Mouse (Mus musculus) G1E (cell line): ENCODE results near the gene Rspo1. TPM values are rescaled to one million over a fixed set of nuclear protein-coding genes. Genes with fewer than 3 reads are reported as not detected.

Source experiments
- ATAC-seq: 2 replicates; pipeline ENCODE4 v1.8.0; 2016; ENCODE audit warnings: mild to moderate bottlenecking; ENCODE audit not compliant: insufficient number of reproducible peaks, poor library complexity, low FRiP score, severe bottlenecking; ENCODE audit errors: extremely low read depth
- DNase-seq: peaks from one replicate; pipeline ENCODE4 v3.0.0; 2012; ENCODE audit warnings: low spot score
- H3K27me3 ChIP-seq: 2 replicates; pipeline ENCODE4 v1.6.1; 2012; ENCODE audit warnings: mild to moderate bottlenecking, low read length, inconsistent platforms; ENCODE audit not compliant: insufficient read depth
- H3K36me3 ChIP-seq: replicated peaks from 2 replicates; pipeline ENCODE3; 2012; ENCODE audit warnings: mild to moderate bottlenecking, inconsistent platforms
- H3K4me1 ChIP-seq: 2 replicates; pipeline ENCODE4 v1.6.1; 2012; ENCODE audit warnings: low read depth, low read length, inconsistent platforms, mixed read lengths; ENCODE audit not compliant: insufficient read depth
- H3K4me3 ChIP-seq: 2 replicates; pipeline ENCODE4 v1.5.1; 2012; ENCODE audit warnings: low read depth, mild to moderate bottlenecking, inconsistent platforms, low read length, moderate library complexity, mixed read lengths
- H3K9me3 ChIP-seq: replicated peaks from 2 replicates; pipeline ENCODE4 v1.6.1; 2012; ENCODE audit warnings: inconsistent platforms
- CTCF ChIP-seq: IDR thresholded peaks from 2 replicates; pipeline ENCODE4 v1.5.1; 2012; ENCODE audit warnings: low read depth, low read length, inconsistent platforms, mixed read lengths
- GATA1 ChIP-seq: IDR thresholded peaks from 2 replicates; pipeline ENCODE4 v1.6.1; 2012; ENCODE audit warnings: borderline replicate concordance, low read length, inconsistent platforms, mixed read lengths
- GATA2 ChIP-seq: IDR thresholded peaks from 2 replicates; pipeline ENCODE4 v1.6.1; 2012; ENCODE audit warnings: low read depth, low read length, inconsistent platforms, borderline replicate concordance
- POLR2AphosphoS5 ChIP-seq: IDR thresholded peaks from 2 replicates; pipeline ENCODE4 v1.6.1; 2012; ENCODE audit warnings: low read depth, low read length, inconsistent platforms; ENCODE audit not compliant: insufficient replicate concordance
- TAL1 ChIP-seq: conservative IDR thresholded peaks from 2 replicates; pipeline ENCODE4 v1.6.1; 2012; ENCODE audit warnings: low read depth, low read length, inconsistent platforms, mixed read lengths
- polyA plus RNA-seq: library from polyadenylated mRNA; stranded (reverse); fragments of >175 nt; gene quantifications from 2 replicates; pipeline ENCODE4 v1.2.3, GENCODE M21; 2012
- total RNA-seq, 2 experiments: library from RNA; stranded (forward) in 1 of 2; stranded (reverse) in 1 of 2; fragments of 200-1000 nt in 1 of 2; fragments of >200 nt in 1 of 2; fragmentation: Nextera tagmentation in 1 of 2; gene quantifications; 2 replicates each; pipeline ENCODE4 v1.2.3; 2014 to 2017

The Rspo1 gene
- total and polyA plus RNA-seq, 3 experiments, result not detected

GRCm38 (mm10) chr4:124970677-124971076 lies 15.6 kb upstream of the Rspo1 start:
- no peak for TF ChIP-seq TAL1
- no peak for TF ChIP-seq CTCF
- TF ChIP-seq GATA1, result no peak
- no peak for TF ChIP-seq POLR2AphosphoS5
- no peak for TF ChIP-seq GATA2
- no peak for ATAC-seq
- H3K27me3 ChIP-seq, result peaks cover 24% of the 10 kb centered on the region

GRCm38 (mm10) chr4:124971094-124971493 lies 15.1 kb upstream of the Rspo1 start:
- DNase-seq, result no peak
- H3K4me1 ChIP-seq, result no peaks in the 10 kb centered on the region
- H3K9me3 ChIP-seq, result no peaks in the 10 kb centered on the region
- no peak for ATAC-seq
- TF ChIP-seq CTCF (no peak), POLR2AphosphoS5 (no peak)
- no peaks in the 10 kb centered on the region for H3K36me3 ChIP-seq
- peaks cover 24% of the 10 kb centered on the region for H3K27me3 ChIP-seq
- H3K4me3 ChIP-seq, result no peak overlapping the region

More at GRCm38 (mm10) chr4:124970677-124971076, 15.6 kb upstream of the Rspo1 start:
- H3K9me3 ChIP-seq, result no peaks in the 10 kb centered on the region
- no peak overlapping the region for H3K4me3 ChIP-seq
- no peaks in the 10 kb centered on the region for H3K4me1 ChIP-seq
- DNase-seq, result no peak
- no peaks in the 10 kb centered on the region for H3K36me3 ChIP-seq

- ATAC-seq, result no peak
- Histone ChIP-seq H3K4me1 (no peaks in the 10 kb centered on the region), H3K27me3 (peaks cover 24% of the 10 kb centered on the region), H3K9me3 (no peaks in the 10 kb centered on the region), H3K4me3 (no peak overlapping the region), H3K36me3 (no peaks in the 10 kb centered on the region)
- TF ChIP-seq TAL1 (no peak), POLR2AphosphoS5 (no peak), CTCF (no peak), GATA2 (no peak), GATA1 (no peak)
- DNase-seq, result no peak
Measured at GRCm38 (mm10) chr4:124972316-124972715, 13.9 kb upstream of the Rspo1 start.

GRCm38 (mm10) chr4:124973296-124973695 lies 12.9 kb upstream of the Rspo1 start:
- Histone ChIP-seq H3K36me3 (no peaks in the 10 kb centered on the region), H3K4me1 (0 out of 2 replicates have a peak, but pooled peaks cover 2% of the 10 kb centered on the region), H3K27me3 (peaks cover 22% of the 10 kb centered on the region), H3K9me3 (no peaks in the 10 kb centered on the region), H3K4me3 (no peak overlapping the region)
- TF ChIP-seq TAL1, result no peak
- no peak for TF ChIP-seq CTCF
- no peak for TF ChIP-seq GATA1
- TF ChIP-seq GATA2, result no peak
- ATAC-seq, result no peak
- no peak for DNase-seq

GRCm38 (mm10) chr4:124978201-124978600 lies 8.0 kb upstream of the Rspo1 start:
- no peak for DNase-seq
- H3K4me1 ChIP-seq, result 0 out of 2 replicates have a peak, but pooled peaks cover 2% of the 10 kb centered on the region
- no peak for ATAC-seq
- H3K9me3 ChIP-seq, result no peaks in the 10 kb centered on the region
- H3K4me3 ChIP-seq, result no peak overlapping the region
- TF ChIP-seq POLR2AphosphoS5, result no peak
- no peak for TF ChIP-seq GATA1
- TF ChIP-seq GATA2, result no peak
- no peak for TF ChIP-seq TAL1
- TF ChIP-seq CTCF, result no peak
- H3K27me3 ChIP-seq, result peaks cover 10% of the 10 kb centered on the region
- H3K36me3 ChIP-seq, result no peaks in the 10 kb centered on the region

GRCm38 (mm10) chr4:124983893-124984526 lies 2.2 kb upstream of the Rspo1 start:
- ATAC-seq, result no peak; the same call in 1 of the 2 replicates
- no peak for DNase-seq
- Histone ChIP-seq H3K36me3 (no peaks in the 10 kb centered on the region), H3K27me3 (peaks cover 13% of the 10 kb centered on the region), H3K9me3 (peaks cover 7% of the 10 kb centered on the region), H3K4me1 (peaks cover 5% of the 10 kb centered on the region), H3K4me3 (no peak overlapping the region)
- no peak for TF ChIP-seq TAL1
- TF ChIP-seq CTCF, result 0 out of 2 replicates have a peak, but pooled peaks have one; percentile 19
- no peak for TF ChIP-seq POLR2AphosphoS5
